Mouse (Mus musculus) testis, adult 2 months (tissue): ENCODE measurements at regions not wholly inside any gene's neighbourhood (a gene's known extent, or its start where the extent isn't known, plus 50 kb on each side); places are given as distances from the start of the nearest gene placed in this dataset.

Experiments
- CTCF ChIP-seq: fragments of 200-500 bp; IDR thresholded peaks from 2 replicates; pipeline ENCODE4 v1.5.1; 2012; ENCODE audit warnings: low read depth, mild to moderate bottlenecking, inconsistent platforms, low read length, moderate library complexity; ENCODE audit not compliant: control insufficient read depth, insufficient read depth, insufficient replicate concordance
- POLR2A ChIP-seq: fragments of 200-500 bp; IDR thresholded peaks from 2 replicates; pipeline ENCODE4 v1.6.1; 2012; ENCODE audit warnings: low read depth, mild to moderate bottlenecking, inconsistent platforms, low read length, moderate library complexity; ENCODE audit not compliant: control insufficient read depth

DNA sequence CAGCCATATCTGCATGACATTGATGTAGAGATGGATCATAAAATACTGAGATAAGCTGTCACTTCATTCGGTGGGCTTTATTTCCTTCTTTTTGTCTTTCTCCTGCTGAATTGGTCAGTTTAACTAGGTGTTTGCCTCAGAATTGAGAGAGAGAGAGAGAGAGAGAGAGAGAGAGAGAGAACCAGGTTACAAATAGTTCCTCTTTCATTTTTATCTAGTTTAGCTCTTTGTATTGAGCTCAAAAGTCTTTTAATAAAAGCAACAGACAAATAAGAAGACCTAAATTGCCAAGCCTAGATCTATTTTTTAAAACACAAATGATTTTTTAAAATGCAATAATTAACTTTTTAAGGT lies 253.4 kb upstream of the Zeb2 start:
- no peak for TF ChIP-seq CTCF
- no peak for TF ChIP-seq POLR2A
